Mouse (Mus musculus) neural tube, embryonic 12.5 days (tissue): ENCODE data around the gene Prr11. TPM values are rescaled to one million over a fixed set of nuclear protein-coding genes. Genes with fewer than 3 reads are reported as not detected.
"Not testable (repeated sequence)": the region's sequence is repeated elsewhere in the genome, so short reads cannot be mapped to it uniquely, and the experiment has no call there.

ENCODE experiments used
- ATAC-seq: fragments of 200-750 bp; cut with Nextera tagmentation; 2 replicates; pipeline ENCODE4 v1.8.0; 2017; ENCODE audit warnings: low read depth, mild to moderate bottlenecking, moderate TSS enrichment, moderate library complexity; ENCODE audit not compliant: low FRiP score
- H3K27ac ChIP-seq: fragments of 300-500 bp; sonication (generic); 2 replicates; pipeline ENCODE4 v1.5.1; 2016
- H3K27me3 ChIP-seq: fragments of 300-500 bp; sonication (generic); replicated peaks from 2 replicates; pipeline ENCODE4 v1.6.1; 2016; ENCODE audit warnings: mild to moderate bottlenecking
- H3K36me3 ChIP-seq: fragments of 300-500 bp; sonication (generic); 2 replicates; pipeline ENCODE4 v1.6.1; 2016; ENCODE audit warnings: mild to moderate bottlenecking
- H3K4me1 ChIP-seq: fragments of 300-500 bp; sonication (generic); 2 replicates; pipeline ENCODE4 v1.6.1; 2016
- H3K4me2 ChIP-seq: fragments of 300-500 bp; sonication (generic); replicated peaks from 2 replicates; pipeline ENCODE4 v1.6.1; 2016; ENCODE audit warnings: mild to moderate bottlenecking
- H3K4me3 ChIP-seq: fragments of 300-500 bp; sonication (generic); 2 replicates; pipeline ENCODE4 v1.5.1; 2016
- H3K9ac ChIP-seq: fragments of 300-500 bp; sonication (generic); 2 replicates; pipeline ENCODE4 v1.6.1; 2016; ENCODE audit warnings: mild to moderate bottlenecking
- H3K9me3 ChIP-seq: fragments of 300-500 bp; sonication (generic); 2 replicates; pipeline ENCODE4 v1.6.1; 2016; ENCODE audit warnings: mild to moderate bottlenecking
- WGBS: fragments of 180-500 bp; shearing (Covaris S2); methylation state at CpG from one replicate; pipeline ENCODE4 v1.1.7; 2016; 5-methylcytosine and 5-hydroxymethylcytosine counted together
- polyA plus RNA-seq: library from polyadenylated mRNA; unstranded; fragments of >200 nt; fragmentation: Nextera tagmentation; extraction: Ambion mirVana; gene quantifications from 2 replicates; pipeline ENCODE4 v1.2.1, GENCODE M21; 2016

The Prr11 gene
- polyA plus RNA-seq, 1 experiment from 2014 or later = 8.5 TPM

DNA sequence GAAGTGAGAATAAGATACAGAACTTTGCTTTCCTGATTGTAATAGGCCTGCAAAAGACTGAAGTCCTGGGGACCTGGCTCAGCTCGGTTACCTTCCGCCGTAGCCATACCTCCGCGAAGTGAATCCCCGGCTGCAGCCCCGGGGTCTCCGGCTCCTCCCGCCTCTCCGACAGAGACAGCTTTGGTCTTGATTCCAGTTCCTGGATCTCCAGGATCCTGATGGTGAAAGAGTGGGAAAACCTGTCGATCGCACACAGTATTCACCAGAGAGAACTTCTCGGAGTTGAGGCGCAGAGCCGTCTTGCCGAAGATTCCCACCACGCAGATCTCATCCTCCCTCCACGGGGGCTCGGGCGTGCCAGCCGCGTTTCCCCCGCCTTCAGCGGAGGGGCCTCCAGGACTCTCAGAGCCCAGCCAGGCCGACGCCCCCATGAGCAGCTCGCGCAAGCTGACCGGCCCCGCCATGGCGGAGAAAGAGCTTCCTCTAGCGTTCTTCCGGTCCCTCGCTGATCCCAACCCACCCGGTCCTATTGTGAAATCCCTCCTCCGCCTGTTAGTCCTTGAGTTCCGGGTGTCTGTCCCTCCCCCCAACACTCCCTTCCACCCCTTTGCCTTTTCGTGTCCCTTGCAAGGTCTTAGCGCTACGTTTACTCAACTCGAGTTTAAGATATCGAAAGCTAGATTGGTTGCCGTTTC lies 22.1 kb downstream of the Prr11 start, which contains the start of gene Smg8:
Gene Smg8 (minus strand): TSS at position 485 of the 695 bp plus-strand sequence.
- 1% methylated on average over 43 of the region's 43 CpGs for WGBS
- no peaks in the 10 kb centered on the region for H3K27me3 ChIP-seq
- H3K4me3 ChIP-seq = peak within 1 kb of the TSS; percentile 70
- peak within 1 kb of the TSS; percentile 94 for H3K4me2 ChIP-seq
- peaks cover 26% of the 10 kb centered on the region for H3K4me1 ChIP-seq
- ATAC-seq = peak; percentile 72; the same call in 1 of the 2 replicates
- peak within 1 kb of the TSS; percentile 79 for H3K9ac ChIP-seq
- H3K36me3 ChIP-seq = peaks cover 34% of the 10 kb centered on the region
- H3K9me3 ChIP-seq = no peaks in the 10 kb centered on the region
- no peak within 1 kb of the TSS for H3K27ac ChIP-seq

DNA sequence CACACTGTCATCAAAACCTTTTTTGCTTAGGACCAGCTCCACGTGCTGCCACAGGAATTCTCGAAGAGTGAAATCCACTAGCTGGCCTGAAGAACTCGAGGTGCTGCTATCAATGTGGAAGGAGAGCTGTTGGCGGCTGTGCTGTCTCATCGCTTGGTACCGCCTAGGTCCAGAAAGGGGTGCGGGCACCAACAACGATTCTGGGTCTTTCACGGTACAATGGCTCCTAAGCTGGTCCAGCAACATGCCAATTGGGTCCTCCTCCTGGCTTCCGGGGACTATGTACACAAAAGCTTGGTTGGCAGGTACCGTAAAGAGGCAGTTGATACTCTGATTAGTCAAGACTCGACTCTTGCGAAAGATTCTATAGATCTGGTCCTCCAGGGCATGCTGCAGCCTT lies 23.0 kb downstream of the Prr11 start:
- 93% methylated on average over 13 of the region's 13 CpGs for WGBS
- H3K4me3 ChIP-seq = peak overlapping the region; percentile 70
- H3K36me3 ChIP-seq = peaks cover 37% of the 10 kb centered on the region
- no peaks in the 10 kb centered on the region for H3K27me3 ChIP-seq
- H3K9ac ChIP-seq = peak overlapping the region; percentile 79; the same call in 1 of the 2 replicates
- H3K27ac ChIP-seq = no peak overlapping the region
- ATAC-seq = no peak
- peak overlapping the region; percentile 94 for H3K4me2 ChIP-seq
- peaks cover 26% of the 10 kb centered on the region for H3K4me1 ChIP-seq
- H3K9me3 ChIP-seq = no peaks in the 10 kb centered on the region

GRCm38 (mm10) chr11:87083712-87084111 lies 24.8 kb downstream of the Prr11 start:
- Histone ChIP-seq H3K9me3 (no peaks in the 10 kb centered on the region), H3K27me3 (no peaks in the 10 kb centered on the region), H3K36me3 (peaks cover 48% of the 10 kb centered on the region), H3K27ac (no peak overlapping the region), H3K4me2 (peak overlapping the region; percentile 94; the same call in 1 of the 2 replicates), H3K4me3 (no peak overlapping the region), H3K9ac (no peak overlapping the region), H3K4me1 (peaks cover 26% of the 10 kb centered on the region)
- WGBS = 89% methylated on average over 1 of the region's 1 CpGs
- no peak for ATAC-seq

DNA sequence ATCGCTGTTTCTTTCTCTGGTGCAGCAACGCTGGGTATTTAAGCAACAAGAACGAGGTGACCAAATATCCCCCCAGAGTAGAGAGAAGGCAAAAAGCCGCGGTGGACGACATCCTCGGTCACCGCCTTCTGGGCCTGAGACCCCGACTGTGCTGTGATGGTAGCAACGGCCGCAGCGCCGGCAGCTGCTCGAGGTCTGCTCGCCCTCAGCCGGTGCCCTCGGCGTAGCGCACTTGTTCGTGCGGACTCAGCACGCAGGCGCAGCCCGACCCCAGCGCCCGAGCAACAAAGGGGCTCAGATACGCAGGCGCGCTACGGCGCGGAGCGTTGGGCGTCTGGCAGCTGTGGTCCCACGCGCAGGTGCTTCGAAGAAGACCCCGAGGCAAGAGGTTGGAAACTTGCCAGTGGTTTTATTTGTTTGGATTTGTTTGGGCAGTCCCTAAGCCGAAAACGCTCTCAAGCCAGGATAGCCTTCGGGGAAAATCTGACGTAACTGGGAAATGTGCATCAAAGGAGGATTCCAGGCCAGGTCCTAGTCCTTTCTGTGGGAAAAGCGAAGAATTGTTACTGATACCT lies 34.6 kb downstream of the Prr11 start, which contains the start of gene Gdpd1:
Gene Gdpd1 (minus strand): TSS at position 197 of the 575 bp plus-strand sequence.
- Histone ChIP-seq H3K9me3 (no peaks in the 10 kb centered on the region), H3K4me2 (peak within 1 kb of the TSS; percentile 64), H3K36me3 (peaks cover 17% of the 10 kb centered on the region), H3K4me3 (peak within 1 kb of the TSS; percentile 67), H3K4me1 (peaks cover 22% of the 10 kb centered on the region), H3K9ac (peak within 1 kb of the TSS; percentile 91), H3K27me3 (no peaks in the 10 kb centered on the region), H3K27ac (peak within 1 kb of the TSS; percentile 86)
- WGBS = under 1% methylated on average over 43 of the region's 43 CpGs
- peak; percentile 97 for ATAC-seq

DNA sequence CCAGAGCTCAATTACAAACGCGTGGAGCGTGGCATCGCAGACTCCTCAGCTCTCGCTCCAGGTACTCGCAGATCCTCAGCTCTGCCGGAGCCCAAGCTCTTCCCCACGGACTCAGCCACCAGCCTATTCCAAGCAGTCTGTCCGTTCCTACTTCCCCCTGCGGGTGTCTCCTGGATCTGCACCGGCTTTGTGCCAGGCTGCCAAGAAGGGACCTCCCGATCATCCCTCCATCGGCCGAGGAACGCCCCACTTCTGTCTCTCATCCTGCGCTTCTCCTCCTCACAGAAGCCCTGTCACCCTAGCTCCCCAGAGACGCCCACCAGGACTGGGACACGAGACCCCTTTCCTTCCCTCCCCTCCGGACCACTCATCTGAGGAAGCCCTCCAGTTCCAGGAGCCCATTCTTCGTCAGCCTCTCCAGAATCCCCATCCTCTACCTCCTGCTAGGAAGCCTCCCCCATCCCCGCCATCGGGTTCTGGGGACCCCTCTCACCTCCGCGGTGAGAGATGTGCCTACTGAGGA lies 35.1 kb downstream of the Prr11 start:
- peak overlapping the region; percentile 67 for H3K4me3 ChIP-seq
- peak; percentile 81 for ATAC-seq
- peaks cover 22% of the 10 kb centered on the region for H3K4me1 ChIP-seq
- peaks cover 16% of the 10 kb centered on the region for H3K36me3 ChIP-seq
- peak overlapping the region; percentile 86 for H3K27ac ChIP-seq
- no peaks in the 10 kb centered on the region for H3K27me3 ChIP-seq
- peak overlapping the region; percentile 91 for H3K9ac ChIP-seq
- under 1% methylated on average over 24 of the region's 24 CpGs for WGBS
- peak overlapping the region; percentile 64 for H3K4me2 ChIP-seq
- no peaks in the 10 kb centered on the region for H3K9me3 ChIP-seq

DNA sequence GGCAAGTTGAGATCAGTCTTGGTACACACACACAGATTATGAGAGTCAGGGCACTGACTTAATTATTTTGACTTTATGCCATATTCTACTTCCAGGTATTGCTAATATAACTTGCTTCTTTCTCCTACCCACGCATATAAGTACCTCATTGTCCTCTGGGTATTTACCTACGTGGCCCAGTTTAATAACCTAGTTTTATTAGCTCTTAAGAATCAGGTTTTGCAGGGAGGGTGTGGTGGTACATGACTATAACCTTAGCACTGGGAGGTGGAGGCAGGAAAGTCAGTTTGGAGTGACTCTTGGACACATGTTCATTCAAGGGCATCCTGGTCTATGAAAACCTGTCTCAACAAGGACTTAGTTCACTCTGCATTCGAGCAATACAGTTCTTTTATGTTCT lies 46.4 kb downstream of the Prr11 start:
- Histone ChIP-seq H3K9ac (no peak overlapping the region), H3K4me2 (no peak overlapping the region), H3K9me3 (no peaks in the 10 kb centered on the region), H3K4me1 (no peaks in the 10 kb centered on the region), H3K27me3 (no peaks in the 10 kb centered on the region), H3K4me3 (no peak overlapping the region), H3K27ac (no peak overlapping the region), H3K36me3 (peaks cover 53% of the 10 kb centered on the region)
- WGBS = 78% methylated on average over 3 of the region's 3 CpGs
- no peak for ATAC-seq

DNA sequence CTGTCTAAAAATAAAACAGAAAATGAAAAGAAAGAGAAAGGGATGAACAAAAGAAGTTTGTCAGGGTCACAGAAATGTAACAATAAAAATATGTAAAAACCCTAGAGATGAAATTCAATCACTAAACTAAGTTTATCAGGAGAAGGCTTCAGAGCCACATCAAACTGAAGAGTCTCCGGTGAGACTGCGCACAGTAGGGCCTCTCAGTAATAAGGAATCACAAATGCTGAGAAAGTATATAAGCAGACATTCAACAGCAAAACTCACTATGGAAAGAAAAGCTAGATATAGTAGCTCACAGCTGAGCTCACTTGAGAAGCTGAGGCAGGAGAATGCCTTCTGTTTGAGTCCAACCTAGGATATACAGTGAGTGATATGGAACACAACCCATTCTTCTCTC lies 48.1 kb downstream of the Prr11 start:
- 97% methylated on average over 2 of the region's 2 CpGs for WGBS
- Histone ChIP-seq H3K9me3 (no peaks in the 10 kb centered on the region), H3K27me3 (no peaks in the 10 kb centered on the region), H3K36me3 (peaks cover 63% of the 10 kb centered on the region), H3K27ac (no peak overlapping the region), H3K4me1 (no peaks in the 10 kb centered on the region), H3K4me2 (no peak overlapping the region), H3K9ac (no peak overlapping the region), H3K4me3 (no peak overlapping the region)
- ATAC-seq = no peak

DNA sequence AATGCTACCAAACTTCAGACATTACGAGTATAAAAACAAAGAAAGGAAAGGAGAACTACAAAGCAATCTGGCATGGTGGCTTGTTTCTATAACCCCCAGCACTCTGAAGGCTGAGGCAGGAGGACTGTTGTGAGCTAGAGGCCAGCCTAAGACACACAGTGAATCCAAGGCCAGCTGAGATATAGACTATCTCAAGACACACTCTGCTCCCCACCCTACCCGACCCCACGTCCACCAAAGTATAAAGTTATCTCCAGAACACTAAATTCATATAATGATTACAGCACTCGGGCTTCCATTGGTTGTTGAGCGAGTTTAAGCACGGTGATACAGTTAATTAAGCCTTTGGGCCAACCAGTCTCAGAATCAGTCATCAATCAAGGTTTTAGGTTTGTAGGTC lies 52.2 kb downstream of the Prr11 start:
- Histone ChIP-seq H3K27me3 (no peaks in the 10 kb centered on the region), H3K9me3 (no peaks in the 10 kb centered on the region), H3K27ac (no peak overlapping the region), H3K9ac (no peak overlapping the region), H3K4me2 (no peak overlapping the region), H3K4me1 (no peaks in the 10 kb centered on the region), H3K36me3 (peaks cover 74% of the 10 kb centered on the region), H3K4me3 (no peak overlapping the region)
- no peak for ATAC-seq
- WGBS = 91% methylated on average over 6 of the region's 6 CpGs

GRCm38 (mm10) chr11:87048900-87049299 lies 59.6 kb downstream of the Prr11 start:
- peaks cover 71% of the 10 kb centered on the region for H3K36me3 ChIP-seq
- H3K4me1 ChIP-seq, H3K9ac ChIP-seq, ATAC-seq, H3K27me3 ChIP-seq, H3K4me2 ChIP-seq, H3K27ac ChIP-seq, H3K9me3 ChIP-seq, H3K4me3 ChIP-seq: not testable (repeated sequence)
- 95% methylated on average over 7 of the region's 7 CpGs for WGBS

GRCm38 (mm10) chr11:87046968-87047367 lies 61.5 kb downstream of the Prr11 start:
- 90% methylated on average over 5 of the region's 5 CpGs for WGBS
- no peak overlapping the region for H3K9ac ChIP-seq
- H3K4me2 ChIP-seq = no peak overlapping the region
- H3K27me3 ChIP-seq = no peaks in the 10 kb centered on the region
- no peak for ATAC-seq
- H3K9me3 ChIP-seq = no peaks in the 10 kb centered on the region
- H3K4me1 ChIP-seq = no peaks in the 10 kb centered on the region
- peaks cover 69% of the 10 kb centered on the region for H3K36me3 ChIP-seq
- no peak overlapping the region for H3K27ac ChIP-seq
- H3K4me3 ChIP-seq = no peak overlapping the region

- peaks cover 79% of the 10 kb centered on the region for H3K36me3 ChIP-seq
- no peak for ATAC-seq
Observed at GRCm38 (mm10) chr11:87043052-87043451, 65.5 kb downstream of the Prr11 start.

DNA sequence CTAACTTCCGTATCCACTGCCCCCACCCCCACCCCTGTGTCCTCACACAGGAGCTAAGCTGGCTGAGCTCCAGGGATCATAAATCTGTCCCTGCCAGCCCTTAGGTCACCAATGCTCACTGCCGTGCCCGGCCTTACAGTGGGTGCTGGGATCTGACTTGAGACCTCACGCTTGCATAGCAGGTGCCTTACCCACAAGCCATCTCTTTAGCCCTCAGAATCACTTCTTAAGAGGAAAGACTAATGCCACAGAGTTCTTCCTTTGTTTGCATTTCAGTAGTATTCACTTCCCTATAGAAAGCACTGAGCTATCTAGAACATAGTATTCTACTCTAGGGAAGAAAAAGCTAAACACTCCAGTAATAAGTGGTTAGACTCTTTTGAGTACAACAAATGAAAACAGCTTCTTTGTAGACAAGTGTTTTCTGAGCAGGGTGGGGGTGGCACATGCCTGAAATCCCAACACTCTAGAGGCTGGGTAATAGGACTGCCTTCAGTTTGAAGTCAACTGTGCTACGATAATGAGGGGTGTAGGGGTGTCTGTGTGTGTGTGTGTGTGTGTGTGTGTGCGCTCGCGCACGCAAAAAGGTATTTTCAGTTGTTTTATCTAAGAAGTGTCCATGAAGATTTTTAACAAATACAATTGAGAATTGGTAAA lies 69.1 kb downstream of the Prr11 start:
- H3K9me3 ChIP-seq = no peaks in the 10 kb centered on the region
- H3K4me2 ChIP-seq = no peak overlapping the region
- H3K27ac ChIP-seq = no peak overlapping the region
- H3K27me3 ChIP-seq = no peaks in the 10 kb centered on the region
- H3K36me3 ChIP-seq = peaks cover 82% of the 10 kb centered on the region
- peaks cover 4% of the 10 kb centered on the region; the same call in 1 of the 2 replicates for H3K4me1 ChIP-seq
- no peak overlapping the region for H3K9ac ChIP-seq
- no peak for ATAC-seq
- 68% methylated on average over 9 of the region's 9 CpGs for WGBS
- H3K4me3 ChIP-seq = no peak overlapping the region

More at GRCm38 (mm10) chr11:87043052-87043451, 65.5 kb downstream of the Prr11 start:
- Histone ChIP-seq H3K4me2 (no peak overlapping the region), H3K27ac (no peak overlapping the region), H3K4me3 (no peak overlapping the region), H3K27me3 (no peaks in the 10 kb centered on the region), H3K9me3 (no peaks in the 10 kb centered on the region), H3K4me1 (peaks cover 4% of the 10 kb centered on the region; the same call in 1 of the 2 replicates), H3K9ac (no peak overlapping the region)
- 90% methylated on average over 3 of the region's 3 CpGs for WGBS
